Mouse (Mus musculus): ENCODE data around the gene Ctsa. TPM values are rescaled to one million over a fixed set of nuclear protein-coding genes. Genes with fewer than 3 reads are reported as not detected.
A peak's percentile ranks its signal among the peaks of the same experiment; 100 is the strongest.

Ctsa gene
- polyA plus RNA-seq, 1 experiment: 504 TPM

GRCm38 (mm10) chr2:164817703-164818102 lies 15.0 kb upstream of the Ctsa start:
- DNase-seq: no peak
- WGBS: 81% methylated on average over 5 of the region's 5 CpGs

GRCm38 (mm10) chr2:164821060-164821459 lies 11.6 kb upstream of the Ctsa start:
- TF ChIP-seq CTCF (conservative IDR thresholded peaks at IDR 0.05; ENCODE audit: insufficient read depth, insufficient read length, low read depth, low read length) (no peak), POLR2A (IDR thresholded peaks at IDR 0.05; ENCODE audit: low read depth, low read length) (no peak)
- no peak for DNase-seq
- 90% methylated on average over 6 of the region's 6 CpGs for WGBS
- no peaks in the 10 kb centered on the region for H3K27me3 ChIP-seq (replicated peaks; ENCODE audit: control insufficient read depth, insufficient read depth, low read length)
- H3K36me3 ChIP-seq (ENCODE audit: control insufficient read depth, insufficient read depth, low read length): peaks cover 3% of the 10 kb centered on the region; the same call in 1 of the 2 replicates
- H3K4me1 ChIP-seq (ENCODE audit: control insufficient read depth, insufficient read depth, low read length): no peaks in the 10 kb centered on the region; the same call in 1 of the 2 replicates
- H3K4me3 ChIP-seq (ENCODE audit: insufficient read depth, low read depth, low read length): no peak overlapping the region
- no peak overlapping the region for H3K27ac ChIP-seq (ENCODE audit: insufficient read depth, low read depth, low read length)

More at GRCm38 (mm10) chr2:164817703-164818102, 15.0 kb upstream of the Ctsa start:
- no peaks in the 10 kb centered on the region; the same call in 1 of the 2 replicates for H3K4me1 ChIP-seq (ENCODE audit: control insufficient read depth, insufficient read depth, low read length)
- TF ChIP-seq POLR2A (IDR thresholded peaks at IDR 0.05; ENCODE audit: low read depth, low read length): no peak
- no peak for TF ChIP-seq CTCF (conservative IDR thresholded peaks at IDR 0.05; ENCODE audit: insufficient read depth, insufficient read length, low read depth, low read length)
- no peaks in the 10 kb centered on the region for H3K27me3 ChIP-seq (replicated peaks; ENCODE audit: control insufficient read depth, insufficient read depth, low read length)
- no peaks in the 10 kb centered on the region for H3K36me3 ChIP-seq (ENCODE audit: control insufficient read depth, insufficient read depth, low read length)
- no peak overlapping the region for H3K27ac ChIP-seq (ENCODE audit: insufficient read depth, low read depth, low read length)
- no peak overlapping the region for H3K4me3 ChIP-seq (ENCODE audit: insufficient read depth, low read depth, low read length)

GRCm38 (mm10) chr2:164822636-164823165 lies 10.0 kb upstream of the Ctsa start, which contains the start of gene Zswim1:
Gene Zswim1, plus strand, starts transcription at chr2:164822686.
- TF ChIP-seq CTCF (conservative IDR thresholded peaks at IDR 0.05; ENCODE audit: insufficient read depth, insufficient read length, low read depth, low read length) (no peak), POLR2A (IDR thresholded peaks at IDR 0.05; ENCODE audit: low read depth, low read length) (peak; percentile 91)
- no peaks in the 10 kb centered on the region for H3K27me3 ChIP-seq (replicated peaks; ENCODE audit: control insufficient read depth, insufficient read depth, low read length)
- H3K4me1 ChIP-seq (ENCODE audit: control insufficient read depth, insufficient read depth, low read length): no peaks in the 10 kb centered on the region; the same call in 1 of the 2 replicates
- DNase-seq: peak; percentile 100
- H3K36me3 ChIP-seq (ENCODE audit: control insufficient read depth, insufficient read depth, low read length): peaks cover 3% of the 10 kb centered on the region; the same call in 1 of the 2 replicates
- peak within 1 kb of the TSS; percentile 33; the same call in 1 of the 2 replicates for H3K27ac ChIP-seq (ENCODE audit: insufficient read depth, low read depth, low read length)
- 1% methylated on average over 32 of the region's 32 CpGs for WGBS
- H3K4me3 ChIP-seq (ENCODE audit: insufficient read depth, low read depth, low read length): peak within 1 kb of the TSS; percentile 70

GRCm38 (mm10) chr2:164823181-164823585 lies 9.5 kb upstream of the Ctsa start:
- Histone ChIP-seq H3K4me1 (ENCODE audit: control insufficient read depth, insufficient read depth, low read length) (no peaks in the 10 kb centered on the region; the same call in 1 of the 2 replicates), H3K4me3 (ENCODE audit: insufficient read depth, low read depth, low read length) (peak overlapping the region; percentile 70), H3K36me3 (ENCODE audit: control insufficient read depth, insufficient read depth, low read length) (peaks cover 3% of the 10 kb centered on the region; the same call in 1 of the 2 replicates), H3K27me3 (replicated peaks; ENCODE audit: control insufficient read depth, insufficient read depth, low read length) (no peaks in the 10 kb centered on the region), H3K27ac (ENCODE audit: insufficient read depth, low read depth, low read length) (peak overlapping the region; percentile 33; the same call in 1 of the 2 replicates)
- 0% methylated on average over 10 of the region's 10 CpGs for WGBS
- no peak for TF ChIP-seq CTCF (conservative IDR thresholded peaks at IDR 0.05; ENCODE audit: insufficient read depth, insufficient read length, low read depth, low read length)
- no peak for TF ChIP-seq POLR2A (IDR thresholded peaks at IDR 0.05; ENCODE audit: low read depth, low read length)
- DNase-seq: peak; percentile 51

- Histone ChIP-seq H3K27me3 (replicated peaks; ENCODE audit: control insufficient read depth, insufficient read depth, low read length) (no peaks in the 10 kb centered on the region), H3K36me3 (ENCODE audit: control insufficient read depth, insufficient read depth, low read length) (peaks cover 3% of the 10 kb centered on the region; the same call in 1 of the 2 replicates), H3K27ac (ENCODE audit: insufficient read depth, low read depth, low read length) (no peak overlapping the region), H3K4me3 (ENCODE audit: insufficient read depth, low read depth, low read length) (no peak overlapping the region), H3K4me1 (ENCODE audit: control insufficient read depth, insufficient read depth, low read length) (no peaks in the 10 kb centered on the region; the same call in 1 of the 2 replicates)
- WGBS: 87% methylated on average over 4 of the region's 4 CpGs
- TF ChIP-seq POLR2A (IDR thresholded peaks at IDR 0.05; ENCODE audit: low read depth, low read length) (no peak), CTCF (conservative IDR thresholded peaks at IDR 0.05; ENCODE audit: insufficient read depth, insufficient read length, low read depth, low read length) (no peak)
- no peak for DNase-seq
These were observed 8.7 kb upstream of the Ctsa start for GRCm38 (mm10) chr2:164823969-164824368.

- peaks cover 3% of the 10 kb centered on the region; the same call in 1 of the 2 replicates for H3K36me3 ChIP-seq (ENCODE audit: control insufficient read depth, insufficient read depth, low read length)
- H3K4me3 ChIP-seq (ENCODE audit: insufficient read depth, low read depth, low read length): no peak overlapping the region
- H3K27ac ChIP-seq (ENCODE audit: insufficient read depth, low read depth, low read length): no peak overlapping the region
- no peaks in the 10 kb centered on the region; the same call in 1 of the 2 replicates for H3K4me1 ChIP-seq (ENCODE audit: control insufficient read depth, insufficient read depth, low read length)
- no peak for DNase-seq
- WGBS: 97% methylated on average over 17 of the region's 17 CpGs
- H3K27me3 ChIP-seq (replicated peaks; ENCODE audit: control insufficient read depth, insufficient read depth, low read length): no peaks in the 10 kb centered on the region
- TF ChIP-seq CTCF (conservative IDR thresholded peaks at IDR 0.05; ENCODE audit: insufficient read depth, insufficient read length, low read depth, low read length) (no peak), POLR2A (IDR thresholded peaks at IDR 0.05; ENCODE audit: low read depth, low read length) (no peak)
These were observed 7.2 kb upstream of the Ctsa start for GRCm38 (mm10) chr2:164825521-164825920.

GRCm38 (mm10) chr2:164827146-164827850 lies 5.4 kb upstream of the Ctsa start:
- H3K4me1 ChIP-seq (ENCODE audit: control insufficient read depth, insufficient read depth, low read length): no peaks in the 10 kb centered on the region; the same call in 1 of the 2 replicates
- peaks cover 3% of the 10 kb centered on the region; the same call in 1 of the 2 replicates for H3K36me3 ChIP-seq (ENCODE audit: control insufficient read depth, insufficient read depth, low read length)
- no peak for DNase-seq
- TF ChIP-seq POLR2A (IDR thresholded peaks at IDR 0.05; ENCODE audit: low read depth, low read length): no peak
- no peak for TF ChIP-seq CTCF (conservative IDR thresholded peaks at IDR 0.05; ENCODE audit: insufficient read depth, insufficient read length, low read depth, low read length)
- no peak overlapping the region for H3K4me3 ChIP-seq (ENCODE audit: insufficient read depth, low read depth, low read length)
- H3K27ac ChIP-seq (ENCODE audit: insufficient read depth, low read depth, low read length): no peak overlapping the region
- WGBS: 83% methylated on average over 16 of the region's 16 CpGs
- no peaks in the 10 kb centered on the region for H3K27me3 ChIP-seq (replicated peaks; ENCODE audit: control insufficient read depth, insufficient read depth, low read length)
